Mouse (Mus musculus): ENCODE measurements at regions not wholly inside any gene's neighbourhood (a gene's known extent, or its start where the extent isn't known, plus 50 kb on each side); places are given as distances from the start of the nearest gene placed in this dataset.

GRCm38 (mm10) chr14:114948341-114949155, 143.5 kb upstream of the Gpc5 start:
- TF ChIP-seq CTCF (IDR thresholded peaks at IDR 0.05; ENCODE audit: low read depth) (no peak), EP300 (IDR thresholded peaks at IDR 0.05; ENCODE audit: low read depth) (no peak)

Measured in liver, postnatal 0 days (tissue).